Mouse (Mus musculus): ENCODE data around the gene Mlycd.

- TF ChIP-seq CTCF (IDR thresholded peaks at IDR 0.05; ENCODE audit: borderline replicate concordance, extremely low read depth, insufficient read depth, insufficient read length) (no peak), POLR2A (IDR thresholded peaks at IDR 0.05; ENCODE audit: borderline replicate concordance, extremely low read depth, insufficient read depth, insufficient read length, poor library complexity, severe bottlenecking) (no peak)
These were observed 43.0 kb upstream of the Mlycd start for GRCm38 (mm10) chr8:119351647-119352046.

Measured in brain, embryonic 14.5 days (tissue).